Mouse (Mus musculus) liver, adult 2 months (tissue): ENCODE measurements at regions not wholly inside any gene's neighbourhood (a gene's known extent, or its start where the extent isn't known, plus 50 kb on each side); places are given as distances from the start of the nearest gene placed in this dataset.

Experiments
- DNase-seq: peaks from one replicate; pipeline ENCODE4 v3.0.0-alpha.2; 2011; ENCODE audit warnings: low read depth, low spot score; ENCODE audit errors: extremely low read depth
- H3K27ac ChIP-seq: fragments of 200-500 bp; replicated peaks from 2 replicates; pipeline ENCODE4 v1.5.1; 2012; ENCODE audit warnings: low read depth, mild to moderate bottlenecking, control low read depth, inconsistent platforms, low read length; ENCODE audit not compliant: insufficient read depth
- H3K27me3 ChIP-seq: fragments of 200-500 bp; 2 replicates; pipeline ENCODE4 v1.6.1; 2012; ENCODE audit warnings: mild to moderate bottlenecking, moderate library complexity, low read length, inconsistent platforms; ENCODE audit not compliant: control insufficient read depth, insufficient read depth
- H3K36me3 ChIP-seq: fragments of 200-500 bp; 2 replicates; pipeline ENCODE4 v1.6.1; 2012; ENCODE audit warnings: low read length, inconsistent platforms; ENCODE audit not compliant: control insufficient read depth, insufficient read depth
- H3K4me1 ChIP-seq: fragments of 200-500 bp; 2 replicates; pipeline ENCODE4 v1.6.1; 2011; ENCODE audit warnings: low read length; ENCODE audit not compliant: control insufficient read depth, insufficient read depth
- H3K4me3 ChIP-seq: fragments of 200-500 bp; 2 replicates; pipeline ENCODE4 v1.5.1; 2011; ENCODE audit warnings: low read depth, mild to moderate bottlenecking, control low read depth, low read length, moderate library complexity; ENCODE audit not compliant: insufficient read depth
- H3K79me2 ChIP-seq: fragments of 200-500 bp; 2 replicates; pipeline ENCODE4 v1.6.1; 2012; ENCODE audit warnings: inconsistent platforms, mild to moderate bottlenecking, low read length, moderate library complexity; ENCODE audit not compliant: control insufficient read depth, insufficient read depth
- H3K9ac ChIP-seq: fragments of 200-500 bp; 2 replicates; pipeline ENCODE4 v1.6.1; 2012; ENCODE audit warnings: low read depth, mild to moderate bottlenecking, control low read depth, inconsistent platforms, low read length
- CTCF ChIP-seq: fragments of 200-500 bp; IDR thresholded peaks from 2 replicates; pipeline ENCODE4 v1.5.1; 2011; ENCODE audit warnings: low read depth, low read length, control low read depth
- POLR2A ChIP-seq: fragments of 200-500 bp; IDR thresholded peaks from 2 replicates; pipeline ENCODE4 v1.6.1; 2011; ENCODE audit warnings: low read length, control low read depth; ENCODE audit not compliant: insufficient read depth; ENCODE audit errors: extremely low read depth
- WGBS: fragments of 180-500 bp; shearing (Covaris S2); methylation state at CpG from one replicate; pipeline ENCODE4 v1.1.7; 2018; 5-methylcytosine and 5-hydroxymethylcytosine counted together

- WGBS: 35% methylated on average over 1 of the region's 1 CpGs
- TF ChIP-seq POLR2A (no peak), CTCF (no peak)
- H3K79me2 ChIP-seq: no peaks in the 10 kb centered on the region
- no peaks in the 10 kb centered on the region for H3K27me3 ChIP-seq
- no peak for DNase-seq
- no peaks in the 10 kb centered on the region for H3K4me1 ChIP-seq
- no peaks in the 10 kb centered on the region for H3K36me3 ChIP-seq
- no peak overlapping the region for H3K27ac ChIP-seq
- H3K4me3 ChIP-seq: no peak overlapping the region
- H3K9ac ChIP-seq: no peak overlapping the region
These were observed 84.9 kb downstream of the Arl6ip6 start for GRCm38 (mm10) chr2:53276435-53276834.

GRCm38 (mm10) chr2:53301712-53302423 is 110.3 kb downstream of the Arl6ip6 start:
- H3K27ac ChIP-seq: no peak overlapping the region
- no peak for TF ChIP-seq POLR2A
- TF ChIP-seq CTCF: no peak
- no peak overlapping the region for H3K9ac ChIP-seq
- H3K27me3 ChIP-seq: no peaks in the 10 kb centered on the region
- no peaks in the 10 kb centered on the region for H3K4me1 ChIP-seq
- peak; percentile 10 for DNase-seq
- no peak overlapping the region for H3K4me3 ChIP-seq
- 64% methylated on average over 2 of the region's 2 CpGs for WGBS
- H3K36me3 ChIP-seq: no peaks in the 10 kb centered on the region
- no peaks in the 10 kb centered on the region for H3K79me2 ChIP-seq

GRCm38 (mm10) chr2:53330680-53331079 is 139.2 kb downstream of the Arl6ip6 start:
- no peak overlapping the region for H3K4me3 ChIP-seq
- H3K4me1 ChIP-seq: no peaks in the 10 kb centered on the region
- no peaks in the 10 kb centered on the region for H3K27me3 ChIP-seq
- DNase-seq: peak; percentile 4
- H3K9ac ChIP-seq: no peak overlapping the region
- no peaks in the 10 kb centered on the region for H3K79me2 ChIP-seq
- no peak overlapping the region for H3K27ac ChIP-seq
- TF ChIP-seq POLR2A (no peak), CTCF (peak; percentile 37)
- 33% methylated on average over 6 of the region's 6 CpGs for WGBS
- no peaks in the 10 kb centered on the region for H3K36me3 ChIP-seq

DNA sequence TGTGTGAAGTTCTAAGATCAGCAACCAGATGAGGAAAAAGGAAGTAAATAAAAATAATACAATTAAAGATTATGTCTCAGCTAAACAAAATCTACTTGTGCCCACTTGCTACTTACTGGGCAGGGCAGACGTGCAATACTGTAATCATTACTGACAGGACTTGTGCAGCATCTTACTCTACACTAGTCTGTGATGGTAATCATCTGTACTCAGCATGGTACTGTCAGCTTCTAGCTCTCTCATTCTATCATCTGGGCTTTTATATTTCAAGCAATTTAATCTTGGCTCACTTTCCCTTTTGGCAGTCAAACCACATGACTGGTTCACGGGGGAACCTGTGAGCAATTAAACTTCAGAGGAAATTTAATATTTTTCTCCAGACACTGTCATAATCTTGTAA is 167.5 kb downstream of the Arl6ip6 start:
- Histone ChIP-seq H3K36me3 (no peaks in the 10 kb centered on the region), H3K79me2 (no peaks in the 10 kb centered on the region), H3K4me1 (no peaks in the 10 kb centered on the region), H3K27ac (no peak overlapping the region), H3K27me3 (no peaks in the 10 kb centered on the region), H3K9ac (no peak overlapping the region), H3K4me3 (no peak overlapping the region)
- no peak for DNase-seq
- WGBS: 52% methylated on average over 2 of the region's 2 CpGs
- no peak for TF ChIP-seq POLR2A
- TF ChIP-seq CTCF: no peak

DNA sequence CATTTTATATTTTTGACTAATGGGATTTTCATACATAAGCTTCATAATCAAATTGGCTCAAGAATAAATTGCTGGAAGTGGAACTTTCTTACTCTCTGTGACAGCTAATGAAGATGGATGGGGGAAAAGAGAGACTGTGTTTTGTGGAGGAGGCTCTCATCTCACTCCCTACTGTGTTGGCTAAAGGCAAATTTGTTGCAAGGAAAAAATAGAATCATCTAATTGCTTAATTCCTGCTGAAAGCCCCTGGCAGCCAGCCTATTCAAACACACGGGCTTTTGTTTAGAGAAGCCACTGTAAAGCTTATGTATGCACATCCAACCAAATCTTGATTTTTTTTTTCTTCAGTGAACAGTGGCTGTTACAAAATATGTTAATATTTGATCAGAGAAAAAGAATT is 190.8 kb downstream of the Arl6ip6 start:
- Histone ChIP-seq H3K36me3 (no peaks in the 10 kb centered on the region), H3K79me2 (no peaks in the 10 kb centered on the region), H3K27me3 (0 out of 2 replicates have a peak, but pooled peaks cover 2% of the 10 kb centered on the region), H3K4me1 (no peaks in the 10 kb centered on the region), H3K27ac (no peak overlapping the region), H3K4me3 (no peak overlapping the region), H3K9ac (no peak overlapping the region)
- peak; percentile 9 for DNase-seq
- 10% methylated on average over 1 of the region's 1 CpGs for WGBS
- TF ChIP-seq CTCF: no peak
- no peak for TF ChIP-seq POLR2A

- DNase-seq: no peak
- Histone ChIP-seq H3K4me3 (no peak overlapping the region), H3K9ac (no peak overlapping the region), H3K27ac (no peak overlapping the region), H3K27me3 (no peaks in the 10 kb centered on the region), H3K79me2 (no peaks in the 10 kb centered on the region), H3K36me3 (no peaks in the 10 kb centered on the region), H3K4me1 (no peaks in the 10 kb centered on the region)
- 89% methylated on average over 8 of the region's 8 CpGs for WGBS
- no peak for TF ChIP-seq CTCF
These were observed 193.1 kb downstream of the Arl6ip6 start for GRCm38 (mm10) chr2:53384545-53385176.
